Mouse (Mus musculus): Measurements from ENCODE around the gene Capn15. TPM values are rescaled to one million over a fixed set of nuclear protein-coding genes. Genes with fewer than 3 reads are reported as not detected.

The Capn15 gene
- total RNA-seq, 1 experiment from 2014 or later: 9.2 TPM

DNA sequence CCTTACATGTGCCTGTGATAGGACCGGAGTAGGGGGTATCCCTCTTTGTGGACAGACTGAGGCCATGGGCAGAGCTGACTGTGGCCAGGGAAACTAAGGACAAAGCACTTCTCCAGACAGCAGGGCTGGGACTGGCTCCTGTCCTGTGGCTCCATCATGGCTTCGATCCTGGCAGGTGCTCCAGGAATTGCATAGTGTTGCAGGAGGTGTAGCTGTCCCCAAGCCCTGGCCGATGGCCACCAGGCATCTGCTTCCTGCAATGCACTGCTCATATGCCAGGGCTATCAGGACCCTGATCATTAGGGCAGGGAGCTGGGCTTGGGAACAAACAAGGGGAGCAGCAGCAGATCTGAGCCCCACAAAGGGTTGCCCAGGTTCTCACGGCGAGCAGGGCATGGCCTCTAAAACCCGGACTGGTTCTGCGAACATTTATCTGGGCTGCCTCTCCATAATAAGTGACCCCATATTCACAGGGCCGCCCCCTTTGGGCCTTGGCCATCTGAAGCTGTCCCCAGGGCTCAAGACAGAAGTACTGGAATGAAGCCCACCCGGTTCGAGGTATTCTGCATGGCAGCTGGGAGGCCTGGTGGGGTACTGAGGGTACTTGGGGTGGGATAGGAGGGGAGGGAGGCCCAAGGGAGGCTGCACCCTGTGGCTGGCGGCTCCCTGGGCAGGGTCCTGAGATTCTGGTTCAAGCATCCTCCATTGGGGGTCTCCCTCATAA lies 26.7 kb downstream of the Capn15 start:
- ATAC-seq (ENCODE audit: extremely low read depth, insufficient number of reproducible peaks, low FRiP score, poor library complexity, severe bottlenecking): no peak

DNA sequence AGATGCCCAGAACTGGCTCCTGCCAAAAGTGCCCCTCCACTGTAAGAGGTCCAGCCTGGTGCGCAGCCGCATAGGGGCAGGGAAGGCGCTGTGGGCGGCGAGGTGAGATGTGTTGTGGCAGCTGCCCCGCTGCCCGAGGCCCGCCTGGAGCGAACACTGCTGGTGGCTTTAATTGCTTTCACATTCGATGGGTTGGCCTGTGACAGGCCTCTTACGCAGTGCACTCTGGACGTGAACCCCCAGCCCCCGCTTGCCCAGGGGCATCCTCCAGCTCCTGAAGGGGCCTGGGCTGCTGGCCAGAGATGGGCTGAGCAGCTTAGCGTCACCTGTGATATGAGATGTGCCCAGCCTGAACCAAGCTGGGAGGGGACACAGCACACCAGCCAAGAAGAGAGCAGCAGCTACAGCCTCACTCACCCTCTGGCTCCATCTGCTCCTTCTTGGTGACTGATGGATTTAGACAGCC lies 28.0 kb downstream of the Capn15 start:
- ATAC-seq (ENCODE audit: extremely low read depth, insufficient number of reproducible peaks, low FRiP score, poor library complexity, severe bottlenecking): no peak

DNA sequence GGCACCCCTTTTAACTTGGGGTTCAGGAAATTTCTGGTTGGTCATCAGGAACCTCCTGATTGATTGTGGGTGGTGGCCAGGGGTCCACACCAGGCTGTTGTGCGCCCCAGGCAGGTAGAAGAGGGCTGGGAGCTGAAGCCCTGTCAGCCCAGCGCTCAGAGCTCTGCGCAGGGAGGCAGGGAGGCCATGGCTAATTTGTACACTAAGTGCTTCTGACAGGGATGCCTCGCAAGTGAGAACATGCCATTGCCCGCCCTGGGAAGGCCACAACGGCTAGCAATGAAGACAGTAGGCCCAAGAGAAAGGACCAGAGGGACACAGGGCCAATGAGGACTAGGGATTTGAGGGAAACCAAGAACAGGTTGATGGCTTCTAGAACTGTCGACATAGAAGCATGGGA lies 29.0 kb downstream of the Capn15 start:
- ATAC-seq (ENCODE audit: extremely low read depth, insufficient number of reproducible peaks, low FRiP score, poor library complexity, severe bottlenecking): no peak

DNA sequence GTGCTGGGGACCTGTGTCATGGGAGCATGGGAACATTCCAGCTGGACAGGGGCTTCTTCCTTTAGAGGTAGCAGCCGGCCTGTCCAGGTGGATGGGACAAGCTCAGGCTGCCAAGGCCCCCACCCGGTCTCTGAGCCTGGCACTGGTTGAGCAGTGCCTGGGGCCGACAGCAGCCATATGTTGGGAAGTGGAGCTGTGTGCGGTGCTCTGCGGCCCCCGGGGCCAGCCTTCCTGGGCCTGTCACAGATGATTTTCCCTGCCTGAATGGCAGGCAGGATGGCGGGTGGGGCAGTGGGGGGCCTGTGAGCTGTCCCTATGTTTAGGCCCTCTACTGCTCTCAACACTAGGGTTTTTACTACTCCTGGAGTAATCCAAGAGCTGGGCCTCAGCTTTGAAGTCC lies 29.4 kb downstream of the Capn15 start:
- no peak for ATAC-seq (ENCODE audit: extremely low read depth, insufficient number of reproducible peaks, low FRiP score, poor library complexity, severe bottlenecking)

DNA sequence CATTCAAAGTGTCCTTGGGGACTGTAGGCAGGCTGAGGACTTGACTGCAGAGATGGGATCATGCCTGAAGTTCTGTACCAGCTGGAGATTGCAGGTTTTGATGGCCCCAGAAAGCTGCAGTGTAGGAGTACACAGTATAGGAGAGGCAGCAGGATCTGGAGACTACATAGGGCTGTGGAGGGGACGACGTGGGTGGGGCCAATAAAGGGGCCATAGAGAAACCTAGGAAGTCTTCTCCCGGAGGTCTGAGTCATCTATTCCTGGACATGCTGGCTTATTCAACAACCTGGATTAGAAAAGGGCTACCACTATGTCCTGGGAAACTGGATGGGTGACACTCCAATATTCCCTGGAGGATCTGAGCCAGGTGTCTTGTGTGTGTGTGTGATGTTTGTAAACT lies 29.9 kb downstream of the Capn15 start:
- ATAC-seq (ENCODE audit: extremely low read depth, insufficient number of reproducible peaks, low FRiP score, poor library complexity, severe bottlenecking): no peak

DNA sequence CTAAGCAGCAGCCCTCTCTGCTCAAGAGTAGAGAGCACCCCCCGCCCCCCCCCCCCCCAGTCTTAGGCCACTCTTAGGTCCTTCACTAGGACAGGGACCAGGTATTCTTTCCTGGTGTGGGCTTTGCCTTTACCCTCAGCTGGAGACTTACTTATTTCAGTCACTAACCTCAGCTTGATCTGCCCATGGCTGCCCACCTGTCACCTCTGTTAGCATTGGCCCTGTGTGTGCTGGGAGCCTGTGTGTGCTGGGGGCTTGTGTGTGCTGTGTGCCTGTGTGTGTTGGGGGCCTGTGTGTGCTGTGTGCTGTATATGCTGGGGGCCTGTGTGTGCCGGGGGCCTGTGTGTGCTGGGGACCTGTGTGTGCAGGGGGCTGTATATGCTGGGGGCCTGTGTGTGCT lies 30.9 kb downstream of the Capn15 start:
- ATAC-seq (ENCODE audit: extremely low read depth, insufficient number of reproducible peaks, low FRiP score, poor library complexity, severe bottlenecking): no peak

DNA sequence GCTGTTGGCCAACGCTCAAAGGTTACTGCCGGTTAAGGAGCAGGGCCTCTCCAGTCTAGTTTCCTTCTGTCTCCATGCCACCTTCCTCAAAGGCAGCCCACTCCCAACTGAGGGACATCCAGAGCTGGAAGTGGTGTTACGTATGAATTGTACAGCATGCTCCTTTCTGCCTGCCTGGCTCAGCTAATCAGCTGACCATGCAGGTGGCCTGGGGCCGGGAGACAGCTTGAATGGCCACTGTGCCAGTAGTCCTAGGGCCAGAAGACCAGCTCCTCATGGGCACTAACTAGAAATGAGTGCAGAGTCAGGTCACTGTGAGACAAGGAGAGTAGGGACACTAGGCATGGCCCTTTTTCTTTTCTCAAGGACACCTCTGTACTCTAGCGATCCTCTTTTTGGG lies 32.4 kb downstream of the Capn15 start:
- ATAC-seq (ENCODE audit: extremely low read depth, insufficient number of reproducible peaks, low FRiP score, poor library complexity, severe bottlenecking): no peak

DNA sequence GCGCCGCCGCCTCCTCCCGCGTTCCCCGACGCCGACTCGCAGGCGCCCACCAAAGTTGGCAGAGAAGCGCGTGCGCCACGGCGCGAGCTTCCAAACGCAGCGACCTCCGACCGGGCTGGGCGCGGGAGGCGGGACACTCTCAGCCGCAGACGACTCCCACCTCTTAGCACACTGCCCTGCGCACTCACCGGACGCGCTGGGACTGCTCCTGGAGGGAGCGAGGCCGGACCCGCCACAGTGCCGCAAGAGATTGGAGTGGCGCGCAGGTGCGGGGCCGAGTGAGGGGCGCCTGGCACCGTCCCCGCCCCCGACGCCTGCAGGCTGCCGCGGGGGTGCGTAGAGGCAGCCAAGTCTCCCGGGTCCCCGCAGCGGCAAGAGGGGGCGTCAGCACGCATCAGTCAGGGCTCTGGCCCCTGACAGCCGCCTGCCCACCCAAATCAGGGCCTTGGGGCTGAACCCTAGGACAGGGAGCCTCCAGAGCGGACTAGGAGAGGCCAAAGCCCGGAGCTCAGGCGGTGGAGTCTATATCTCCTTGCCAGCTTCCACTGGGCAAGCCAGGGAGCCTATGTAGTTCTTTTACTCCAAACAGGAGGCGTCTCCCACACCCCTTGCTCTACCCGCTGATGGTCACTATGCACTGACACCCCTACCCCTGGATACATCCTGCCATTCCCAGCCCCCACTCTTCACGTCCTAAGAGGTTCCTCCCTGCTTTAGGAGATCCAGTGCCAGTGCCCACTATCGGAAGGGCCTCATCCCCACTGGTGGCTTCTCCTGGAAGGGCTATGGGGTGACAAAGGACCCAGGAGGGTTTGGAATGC lies 33.6 kb downstream of the Capn15 start, which contains the start of gene A930017K11Rik:
Gene A930017K11Rik (minus strand): TSS at position 763 of the 821 bp plus-strand sequence.
- no peak for ATAC-seq (ENCODE audit: extremely low read depth, insufficient number of reproducible peaks, low FRiP score, poor library complexity, severe bottlenecking)

DNA sequence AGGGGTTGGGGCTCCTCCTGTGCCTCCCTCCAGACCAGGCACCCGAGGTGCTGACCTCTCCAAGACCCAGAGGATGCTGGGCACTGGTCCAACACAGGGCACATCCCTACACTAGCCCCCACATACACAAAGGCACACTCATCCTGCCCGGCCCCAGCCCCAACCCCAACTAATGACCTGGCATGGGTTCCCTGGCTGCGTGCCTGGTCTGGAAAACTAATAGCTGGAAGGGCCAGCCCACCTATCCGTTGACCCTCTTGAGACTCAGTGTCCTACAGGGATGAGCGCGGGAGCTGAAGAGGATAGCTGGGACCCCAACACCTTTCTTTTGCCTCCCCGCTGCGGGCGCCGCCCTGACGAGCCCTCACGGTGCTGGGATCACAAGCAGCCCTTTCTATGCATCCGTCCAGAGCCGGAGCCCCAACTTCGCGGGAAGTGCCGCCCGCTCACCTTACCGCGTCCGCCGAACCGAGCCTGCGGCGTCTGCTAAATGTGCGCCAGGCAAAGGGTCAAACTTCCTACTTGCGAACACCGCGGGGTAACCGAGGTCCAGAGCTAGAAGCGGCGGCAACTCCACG lies 34.3 kb downstream of the Capn15 start:
- ATAC-seq (ENCODE audit: extremely low read depth, insufficient number of reproducible peaks, low FRiP score, poor library complexity, severe bottlenecking): no peak

DNA sequence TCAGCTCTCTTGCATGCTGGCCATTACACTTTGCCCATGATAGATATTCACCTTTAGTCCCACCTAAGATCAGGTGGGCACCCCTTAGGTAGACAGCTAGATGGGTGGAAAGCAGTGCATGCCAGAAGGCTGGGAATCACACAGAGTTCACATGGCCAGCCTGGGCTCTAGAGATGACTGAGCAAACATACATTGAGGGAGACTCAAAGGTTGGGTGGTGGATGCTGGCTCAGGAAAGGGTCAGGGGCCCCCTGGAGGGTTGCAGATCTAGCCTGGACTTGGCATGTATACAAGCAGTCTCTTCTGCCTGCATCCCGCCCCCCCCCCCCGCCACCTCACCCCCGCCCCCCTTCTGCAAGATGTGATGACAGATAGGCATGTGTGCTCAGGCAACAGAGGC lies 34.9 kb downstream of the Capn15 start:
- no peak for ATAC-seq (ENCODE audit: extremely low read depth, insufficient number of reproducible peaks, low FRiP score, poor library complexity, severe bottlenecking)

DNA sequence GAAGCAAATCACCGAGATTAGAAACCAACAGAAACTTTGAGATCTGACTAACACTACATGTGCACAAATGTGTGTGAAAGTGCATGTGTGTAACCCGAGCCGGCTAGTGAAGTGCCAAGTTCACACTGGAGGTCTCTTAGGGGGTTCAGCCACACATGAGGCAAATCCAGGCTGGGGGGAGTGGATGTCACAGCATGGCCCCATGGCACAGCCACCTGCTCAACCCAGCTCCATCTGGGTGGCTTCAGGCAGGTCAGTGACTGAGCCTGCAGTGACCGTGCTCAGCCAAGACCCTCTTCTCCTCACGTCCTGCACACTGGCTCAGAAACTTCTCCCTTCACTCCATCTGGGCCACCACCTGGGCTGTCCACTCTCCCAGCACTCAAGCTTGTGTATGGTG lies 35.6 kb downstream of the Capn15 start:
- no peak for ATAC-seq (ENCODE audit: extremely low read depth, insufficient number of reproducible peaks, low FRiP score, poor library complexity, severe bottlenecking)

DNA sequence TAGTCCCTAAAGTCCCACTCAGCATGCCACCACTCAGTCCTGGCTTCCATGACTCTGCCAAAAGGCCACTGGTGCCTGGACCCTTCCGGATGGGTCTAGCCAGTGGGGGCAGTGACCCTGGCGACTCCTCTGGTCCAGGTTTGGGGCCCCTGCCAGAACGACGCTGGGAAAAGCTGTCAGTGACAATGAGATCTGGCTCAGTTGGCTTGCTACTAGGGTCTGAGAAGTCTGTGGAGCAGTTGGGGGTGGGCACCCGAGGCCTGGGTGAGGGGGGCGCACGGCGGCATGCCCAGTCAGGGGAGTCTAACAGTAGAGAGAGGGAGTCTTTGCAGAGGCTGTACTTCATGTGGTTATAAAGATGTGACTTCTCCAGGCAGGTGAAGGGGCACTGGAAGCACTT lies 37.5 kb downstream of the Capn15 start:
- no peak for ATAC-seq (ENCODE audit: extremely low read depth, insufficient number of reproducible peaks, low FRiP score, poor library complexity, severe bottlenecking)

DNA sequence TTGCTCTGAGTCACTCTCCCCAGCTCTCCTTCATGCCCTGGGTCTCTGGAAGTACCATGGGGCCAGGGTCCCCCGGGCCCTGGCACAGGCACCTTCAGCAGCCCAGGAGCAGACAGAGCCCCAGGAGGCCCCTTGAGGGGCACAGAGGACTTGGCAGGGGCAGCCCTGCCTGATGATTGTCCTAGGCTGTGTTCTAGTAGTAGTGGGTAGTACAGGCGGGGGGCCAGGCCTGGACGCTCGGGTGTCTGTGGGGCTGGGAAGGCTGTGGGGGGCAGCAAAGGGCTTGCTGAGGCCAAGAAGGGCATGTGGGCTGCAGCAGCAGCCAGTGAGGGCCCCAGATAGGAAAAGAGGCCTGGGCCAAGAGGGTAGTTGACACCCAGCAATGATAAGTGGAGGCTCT lies 38.0 kb downstream of the Capn15 start:
- no peak for ATAC-seq (ENCODE audit: extremely low read depth, insufficient number of reproducible peaks, low FRiP score, poor library complexity, severe bottlenecking)

DNA sequence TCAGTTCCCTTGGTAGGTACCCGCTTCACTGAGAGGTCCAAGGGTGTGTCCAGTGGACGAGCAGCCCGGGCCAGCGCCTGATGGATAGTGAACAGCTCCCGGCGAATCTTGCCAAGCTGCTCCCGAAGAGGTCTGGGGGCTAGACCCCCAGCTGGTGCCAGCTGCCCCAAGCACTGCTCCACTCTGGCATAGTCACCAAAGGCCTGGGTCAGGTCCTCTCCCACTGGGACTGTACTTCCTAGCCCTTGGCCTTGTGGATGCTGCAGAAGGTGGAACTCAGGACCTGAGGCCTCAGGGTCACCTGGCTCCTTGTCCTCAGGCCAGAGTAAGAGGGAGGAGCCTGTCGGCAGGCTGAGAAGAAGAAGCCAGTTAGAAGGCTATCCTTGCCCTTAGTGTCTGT lies 38.7 kb downstream of the Capn15 start:
- no peak for ATAC-seq (ENCODE audit: extremely low read depth, insufficient number of reproducible peaks, low FRiP score, poor library complexity, severe bottlenecking)

DNA sequence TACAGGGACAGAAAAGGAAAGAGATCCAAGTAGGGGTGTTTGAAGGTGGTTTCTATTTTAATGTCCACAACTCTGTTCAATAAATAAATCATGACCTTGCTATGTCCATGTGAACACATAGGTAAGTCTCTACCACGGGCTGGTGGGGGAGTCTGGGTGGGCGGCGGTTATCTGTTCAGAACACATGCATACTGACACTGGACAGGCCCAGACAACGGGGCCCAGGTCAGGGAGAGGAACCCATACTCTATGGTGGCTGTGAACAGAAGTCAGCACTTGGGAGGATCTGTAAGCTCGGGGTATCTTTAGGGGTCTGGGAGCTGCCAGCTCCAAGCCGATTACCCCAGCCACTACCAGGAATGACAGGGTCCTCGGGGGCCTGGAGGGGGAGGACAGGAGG lies 39.2 kb downstream of the Capn15 start:
- ATAC-seq (ENCODE audit: extremely low read depth, insufficient number of reproducible peaks, low FRiP score, poor library complexity, severe bottlenecking): no peak

DNA sequence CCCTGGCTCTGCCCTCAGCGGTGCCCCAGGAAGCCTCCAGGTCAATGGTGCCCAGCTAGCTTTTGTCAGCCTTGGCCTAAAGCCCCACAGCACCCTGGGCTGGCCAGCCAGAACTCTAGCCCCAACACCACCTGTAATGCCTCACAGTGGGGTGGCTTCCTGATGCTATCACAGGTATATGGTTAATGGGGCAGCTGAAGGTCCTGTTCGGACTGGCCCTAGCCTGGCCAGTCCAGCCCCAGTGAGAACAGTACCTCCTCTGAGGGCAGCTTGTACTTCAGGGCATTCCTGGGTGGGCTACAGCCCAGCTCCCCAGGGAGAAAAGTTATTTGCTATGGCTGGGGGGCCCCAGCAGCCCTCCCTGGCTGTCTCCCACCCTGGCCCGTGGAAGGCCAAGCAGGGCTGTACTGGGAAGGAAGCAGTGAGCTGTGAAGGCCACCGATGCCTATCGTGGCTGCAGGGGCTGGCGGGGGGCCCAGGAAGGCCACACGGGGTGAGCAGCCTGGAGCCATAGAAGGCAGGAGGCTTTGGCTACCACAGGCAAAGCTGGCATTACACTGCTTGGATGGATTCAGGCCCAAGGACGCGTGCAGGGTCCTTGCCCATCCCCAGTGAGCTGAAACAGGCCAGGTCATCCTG lies 40.0 kb downstream of the Capn15 start:
- ATAC-seq (ENCODE audit: extremely low read depth, insufficient number of reproducible peaks, low FRiP score, poor library complexity, severe bottlenecking): no peak

DNA sequence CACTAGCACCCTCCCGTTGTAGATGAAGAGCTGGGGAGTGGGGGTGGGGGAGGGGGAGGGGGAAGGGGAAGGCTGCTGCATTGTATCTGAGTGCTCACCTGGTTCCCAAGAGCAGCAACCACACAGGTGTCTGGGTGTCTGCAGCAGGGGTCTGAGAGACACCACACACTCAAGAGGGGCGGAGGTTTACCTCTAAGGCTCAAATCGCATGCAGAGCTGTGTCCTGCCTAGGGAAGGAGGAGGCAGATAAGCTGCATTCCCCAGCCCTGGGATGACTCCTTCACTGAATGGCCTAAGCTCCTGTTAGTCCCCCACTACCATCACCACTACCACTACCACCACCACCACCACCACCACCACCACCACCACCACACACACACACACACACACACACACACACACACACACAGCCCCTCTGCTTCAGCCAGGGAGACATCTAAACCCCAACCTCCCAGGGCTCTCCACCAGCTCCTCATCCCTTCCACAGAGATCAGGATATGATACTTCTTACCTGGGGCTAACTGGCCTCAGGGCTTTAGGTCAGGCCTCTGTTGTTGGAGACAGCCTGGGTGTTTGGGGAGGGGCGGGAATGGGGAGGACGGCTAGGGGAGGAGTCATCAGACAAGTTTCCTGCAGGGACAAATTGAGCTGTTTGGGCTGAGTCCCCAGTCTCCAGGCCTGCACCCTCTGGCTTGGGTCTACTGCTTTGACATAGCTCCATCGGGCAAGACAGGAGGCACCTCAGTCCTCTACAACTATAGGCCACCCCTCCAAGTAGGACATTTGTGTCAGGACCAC lies 41.0 kb downstream of the Capn15 start, which contains the start of the genes Pigq and Nhlrc4:
Gene Pigq (minus strand): TSS at position 571 of the 798 bp plus-strand sequence.
Gene Nhlrc4 (minus strand): TSS at position 596 of the 798 bp plus-strand sequence.
- ATAC-seq (ENCODE audit: extremely low read depth, insufficient number of reproducible peaks, low FRiP score, poor library complexity, severe bottlenecking): no peak

DNA sequence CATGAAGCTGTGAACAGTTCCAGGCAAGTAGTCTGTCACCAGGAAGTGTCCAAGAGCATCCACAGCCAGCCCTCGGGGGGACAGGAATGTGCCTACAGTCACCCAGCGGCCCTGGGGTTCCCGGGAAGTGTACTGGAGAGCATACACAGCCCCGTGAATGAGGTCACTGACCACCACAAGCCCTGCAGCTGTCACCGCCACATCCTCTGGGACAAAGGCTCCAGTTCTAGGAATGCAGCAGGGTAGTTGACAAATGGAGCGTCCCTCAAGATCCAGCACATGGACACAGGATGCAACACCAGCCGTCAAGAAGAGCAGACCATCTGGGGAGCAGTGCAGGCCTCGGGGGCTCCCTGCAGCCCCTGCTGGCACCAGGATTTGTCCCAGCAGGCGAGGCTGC lies 41.8 kb downstream of the Capn15 start:
- no peak for ATAC-seq (ENCODE audit: extremely low read depth, insufficient number of reproducible peaks, low FRiP score, poor library complexity, severe bottlenecking)

DNA sequence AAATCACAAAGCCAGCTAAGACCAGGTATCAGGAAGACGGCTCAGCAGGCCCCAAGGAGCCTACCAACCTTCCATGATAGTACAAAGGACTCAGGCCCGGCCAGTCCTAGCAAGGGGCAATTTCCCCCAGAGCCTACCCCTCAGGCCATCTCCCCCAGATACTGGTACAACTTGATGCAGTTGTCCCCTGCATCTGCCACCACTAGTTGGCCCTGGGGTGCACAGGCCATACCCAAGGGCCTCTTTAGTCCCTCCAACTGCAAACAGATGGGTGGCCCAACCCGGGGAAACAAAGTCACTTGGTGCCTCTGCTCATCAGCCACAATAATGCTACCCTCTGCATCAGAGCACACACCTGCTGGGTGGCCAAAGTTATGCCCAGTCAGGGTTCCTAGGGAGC lies 42.4 kb downstream of the Capn15 start:
- no peak for ATAC-seq (ENCODE audit: extremely low read depth, insufficient number of reproducible peaks, low FRiP score, poor library complexity, severe bottlenecking)
